Mouse (Mus musculus): ENCODE data around the gene Rhou.

Rhou gene

DNA sequence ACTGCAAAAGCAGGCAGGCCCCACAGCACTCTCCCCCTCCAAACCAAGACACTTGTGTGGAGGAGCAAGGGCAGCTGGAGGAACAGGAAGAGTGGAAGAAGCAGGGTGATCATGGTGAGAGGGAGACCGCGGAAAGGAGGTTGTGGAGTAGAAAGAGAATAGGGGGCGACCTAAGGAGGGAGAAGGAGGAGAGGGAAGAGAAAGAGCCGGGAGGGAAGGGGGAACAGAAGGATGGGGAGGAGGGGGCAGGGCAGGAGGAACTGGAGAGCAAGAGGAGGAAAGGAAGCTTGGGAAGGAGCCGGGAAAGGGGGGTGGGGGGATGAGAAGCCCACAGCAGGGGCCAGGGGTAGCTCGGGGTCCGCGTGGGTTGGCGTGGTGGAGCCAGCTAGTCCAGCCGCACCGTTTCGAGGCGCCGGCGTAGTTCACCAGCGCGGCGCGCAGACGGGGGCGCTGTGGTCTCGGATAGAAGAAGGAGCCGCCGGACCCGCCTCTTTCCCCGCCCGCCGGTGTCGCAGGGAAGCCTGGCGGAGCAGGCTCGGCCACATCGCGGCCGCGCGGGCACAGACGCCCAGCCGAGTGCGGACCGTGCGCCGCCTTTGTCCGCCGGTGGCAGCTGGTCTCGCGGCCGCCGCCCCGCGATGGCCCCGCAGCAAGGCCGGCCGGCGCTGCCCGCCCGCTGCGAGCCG, at the start of gene Rhou:
Rhou (plus strand) TSS at position 622 of the 686 bp plus-strand sequence.
- under 1% methylated on average over 57 of the region's 58 CpGs for WGBS

- 77% methylated on average over 4 of the region's 5 CpGs for WGBS
These were observed 41.1 kb upstream of the Rhou start for GRCm38 (mm10) chr8:123612652-123613051.

GRCm38 (mm10) chr8:123623523-123623922, 30.2 kb upstream of the Rhou start:
- WGBS, result no CpG with 5 or more reads among the region's 39 CpGs

GRCm38 (mm10) chr8:123624274-123624673, 29.5 kb upstream of the Rhou start:
- WGBS, result 60% methylated on average over 5 of the region's 5 CpGs

DNA sequence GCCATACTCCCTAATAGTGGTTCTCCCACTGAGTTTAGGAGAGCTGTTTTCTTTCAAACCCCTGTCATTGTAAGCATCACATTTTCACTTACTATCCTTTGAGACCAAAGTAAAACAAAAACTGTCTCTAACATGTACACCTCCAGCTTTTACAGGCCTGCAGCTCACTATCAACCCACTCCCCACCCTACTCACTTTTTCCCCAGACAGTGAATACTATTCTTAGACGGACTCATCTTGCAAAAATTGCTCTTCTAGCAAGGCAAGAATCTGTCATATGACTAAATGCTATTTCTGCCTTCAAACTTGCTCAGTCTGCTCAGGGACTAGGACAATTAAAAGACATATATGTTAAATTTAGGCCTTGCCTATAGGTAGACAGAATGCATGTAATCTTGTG, 29.0 kb upstream of the Rhou start:
- 42% methylated on average over 1 of the region's 1 CpGs for WGBS

DNA sequence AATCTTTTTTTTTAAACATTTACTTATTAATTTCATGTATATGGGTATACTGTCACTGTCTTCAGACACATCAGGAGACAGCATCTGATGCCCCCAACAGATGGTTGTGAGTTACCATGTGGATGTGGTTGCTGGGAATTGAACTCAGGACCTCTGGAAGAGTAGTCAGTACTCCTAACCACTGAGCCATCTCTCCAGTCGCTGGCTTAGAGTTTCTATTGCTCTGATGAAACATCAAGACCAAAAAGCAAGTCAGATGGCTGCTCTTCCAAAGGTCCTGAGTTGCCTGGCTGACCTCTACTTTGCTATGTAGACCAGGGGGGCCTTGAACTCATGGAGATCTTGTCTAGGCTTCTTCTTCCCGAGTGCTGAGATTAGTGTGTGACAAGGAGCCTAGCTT, 28.0 kb upstream of the Rhou start:
- 39% methylated on average over 2 of the region's 2 CpGs for WGBS

GRCm38 (mm10) chr8:123627410-123628147, 26.1 kb upstream of the Rhou start:
- 66% methylated on average over 6 of the region's 6 CpGs for WGBS

- 4% methylated on average over 8 of the region's 8 CpGs for WGBS
These were observed 25.3 kb upstream of the Rhou start for GRCm38 (mm10) chr8:123628253-123628967.

DNA sequence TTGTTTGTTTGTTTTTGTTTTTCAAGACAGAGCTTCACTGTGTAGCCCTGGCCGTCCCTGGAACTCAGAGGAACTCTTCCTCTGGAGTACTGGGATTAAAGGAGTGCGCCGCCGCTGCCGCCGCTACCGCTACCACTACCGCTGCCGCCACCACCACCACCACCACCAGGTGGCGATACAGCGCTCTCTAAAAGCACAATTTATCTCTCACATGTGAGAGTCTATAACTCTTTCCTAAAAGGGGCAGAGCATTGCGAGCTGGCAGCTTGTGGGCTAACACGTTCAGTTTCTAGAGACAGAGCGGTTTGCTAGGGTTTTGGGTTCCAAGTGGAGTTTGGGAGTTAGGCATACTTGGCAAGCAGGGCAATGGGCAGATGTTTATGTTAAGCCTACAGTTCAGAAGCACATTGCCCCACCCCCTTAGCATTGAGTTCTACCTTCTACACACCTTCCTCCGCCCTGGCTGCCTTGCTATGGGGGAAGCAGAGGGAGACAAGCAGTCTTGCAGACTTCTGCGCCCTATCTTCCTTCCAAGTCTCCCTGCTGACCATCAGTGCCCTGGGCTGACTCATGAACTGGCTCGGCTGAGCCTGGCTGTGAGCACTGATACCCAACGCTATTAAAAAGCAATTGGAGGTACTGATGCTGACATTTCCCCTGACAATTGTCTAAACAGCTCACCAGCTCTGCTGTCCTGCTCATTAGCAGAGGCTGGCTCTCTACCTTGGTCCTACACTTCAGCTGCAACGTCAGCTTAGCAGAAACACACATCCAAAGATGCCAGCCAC, 24.6 kb upstream of the Rhou start:
- 6% methylated on average over 19 of the region's 19 CpGs for WGBS

DNA sequence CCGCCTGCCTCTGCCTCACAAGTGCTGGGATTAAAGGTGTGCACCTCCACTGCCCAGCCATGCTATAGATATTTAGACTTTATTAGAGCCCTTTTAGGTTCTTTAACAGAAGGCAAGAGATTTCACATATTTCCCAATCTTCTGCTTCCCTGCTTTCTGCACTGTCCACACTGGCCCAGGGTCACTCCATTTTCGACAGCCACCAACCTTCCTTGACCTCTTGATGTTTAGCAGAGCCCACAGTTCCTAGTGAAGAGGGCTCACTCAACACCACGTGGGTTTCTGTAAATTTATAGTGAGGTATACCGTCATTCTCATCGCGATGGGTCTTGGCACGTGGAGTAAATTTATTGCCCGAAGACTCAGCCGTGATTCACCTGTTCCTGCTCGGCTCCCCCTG, 23.7 kb upstream of the Rhou start:
- whole genome bisulfite sequencing, result 41% methylated on average over 10 of the region's 10 CpGs

DNA sequence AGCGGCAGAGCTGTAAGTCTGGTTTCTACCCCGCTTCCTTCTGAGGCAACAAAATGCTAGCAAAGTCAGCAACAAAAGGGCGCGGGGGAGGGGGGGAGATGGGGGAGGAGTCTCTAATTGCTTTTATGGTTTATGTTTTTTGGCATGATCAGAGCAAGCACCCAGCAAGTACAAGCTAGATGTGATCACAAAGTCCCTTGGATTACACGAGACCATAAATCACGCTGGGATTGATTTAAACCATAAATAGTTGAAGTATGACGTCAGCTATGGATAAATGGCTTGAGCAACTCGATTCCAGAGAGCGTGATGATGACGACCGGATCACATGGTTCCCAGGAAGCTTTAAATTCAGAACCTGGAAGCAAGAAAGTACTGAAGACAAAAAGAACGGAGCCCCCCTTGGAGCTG, 22.9 kb upstream of the Rhou start:
- 30% methylated on average over 12 of the region's 12 CpGs for WGBS

GRCm38 (mm10) chr8:123631746-123632145, 22.0 kb upstream of the Rhou start:
- 79% methylated on average over 3 of the region's 3 CpGs for WGBS

DNA sequence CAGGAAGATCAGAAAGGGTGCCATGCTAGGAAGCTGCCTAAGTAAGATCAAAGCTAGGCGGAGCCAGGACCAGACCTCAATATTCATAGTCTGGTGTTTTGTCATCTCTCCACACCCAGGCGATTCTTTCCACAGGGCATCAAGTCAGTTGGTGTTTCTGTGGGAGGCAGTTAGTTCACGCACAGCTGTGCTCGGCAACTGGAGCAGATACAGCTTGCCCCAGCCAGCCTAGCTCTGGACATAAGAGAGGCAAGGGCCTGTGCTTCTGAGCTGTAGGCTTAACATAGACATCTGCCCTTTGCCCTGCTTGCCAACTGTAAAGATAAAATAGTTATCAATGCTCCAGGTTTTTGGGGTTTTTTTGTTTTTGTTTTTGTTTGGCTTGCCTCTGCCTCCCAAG, 21.5 kb upstream of the Rhou start:
- 78% methylated on average over 4 of the region's 4 CpGs for WGBS

- 55% methylated on average over 7 of the region's 7 CpGs for WGBS
These were observed 19.9 kb upstream of the Rhou start for GRCm38 (mm10) chr8:123633801-123634200.

- WGBS, result 8% methylated on average over 3 of the region's 3 CpGs
These were observed 19.2 kb upstream of the Rhou start for GRCm38 (mm10) chr8:123634395-123635131.

DNA sequence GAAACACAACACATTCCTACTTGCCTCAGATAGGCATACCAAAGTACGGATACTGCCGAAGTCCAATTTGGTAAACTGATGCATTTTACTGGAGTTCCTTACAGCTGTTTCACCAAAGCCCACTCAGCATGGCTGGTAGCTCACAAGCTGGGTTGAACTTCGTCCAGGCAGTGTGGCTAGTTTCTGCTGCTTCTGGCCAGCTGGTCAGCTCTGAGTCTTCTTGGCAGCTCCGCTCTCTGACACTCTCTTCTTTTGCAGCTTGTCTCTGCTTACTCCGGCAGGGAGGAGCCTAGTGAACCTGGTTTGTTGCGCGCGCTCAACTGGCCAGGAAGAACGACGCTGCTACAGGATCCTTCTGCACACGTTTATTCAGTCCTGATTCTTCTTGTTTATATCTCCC, 18.1 kb upstream of the Rhou start:
- WGBS, result 73% methylated on average over 11 of the region's 11 CpGs

DNA sequence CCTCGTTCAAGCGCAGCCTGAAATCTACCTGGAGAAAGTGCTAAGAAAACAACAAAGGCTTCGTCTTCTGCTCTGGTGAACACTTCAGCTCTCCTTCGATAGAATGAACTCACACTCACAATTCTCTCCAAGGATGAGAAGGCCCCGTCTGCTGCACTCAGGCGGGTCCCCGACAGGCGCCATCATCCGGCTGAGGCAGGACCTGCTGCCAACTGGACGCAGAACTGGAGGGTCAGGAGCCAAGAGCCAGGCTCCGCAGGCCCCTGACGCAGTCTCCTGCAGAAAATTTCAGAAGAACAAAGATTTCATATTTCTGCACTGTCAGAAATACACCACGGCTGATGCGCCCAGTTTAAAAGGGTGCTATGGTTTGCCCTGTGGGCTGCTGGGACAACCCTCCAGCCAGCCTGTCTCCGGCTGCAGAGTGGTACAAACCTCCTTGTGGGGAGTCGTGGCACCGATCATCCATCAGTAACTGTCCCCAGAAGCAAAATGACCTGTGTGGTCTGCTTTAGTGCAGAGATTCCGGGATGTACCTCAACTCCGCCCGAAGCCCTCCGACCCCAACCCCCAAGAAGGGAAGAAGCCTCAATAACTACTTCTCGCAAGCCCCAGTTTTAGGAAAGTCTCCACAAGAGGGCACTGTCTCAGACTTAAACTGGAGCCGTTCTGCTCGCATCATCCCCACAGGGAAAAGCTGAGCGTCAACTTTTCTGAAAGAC, 10.2 kb upstream of the Rhou start:
- 18% methylated on average over 25 of the region's 25 CpGs for WGBS

- WGBS, result 82% methylated on average over 9 of the region's 9 CpGs
These were observed 8.5 kb upstream of the Rhou start for GRCm38 (mm10) chr8:123645229-123645628.

GRCm38 (mm10) chr8:123648245-123649170, 5.2 kb upstream of the Rhou start:
- 84% methylated on average over 17 of the region's 17 CpGs for WGBS

Measured in cerebral cortex, adult 2 months (tissue).